Mouse (Mus musculus): ENCODE data around the gene Thra.

GRCm38 (mm10) chr11:98784139-98784538 lies 43.7 kb downstream of the Thra start:
- no peak for TF ChIP-seq BHLHE40 (IDR thresholded peaks at IDR 0.05; ENCODE audit: borderline replicate concordance, low read depth, low read length)
- no peak for TF ChIP-seq NELFE (IDR thresholded peaks at IDR 0.05; ENCODE audit: low read depth, low read length)
- TF ChIP-seq EP300 (IDR thresholded peaks at IDR 0.05; ENCODE audit: low read depth in 1 of 2, low read length in 2 of 2) = no peak
- TF ChIP-seq ELF1 (IDR thresholded peaks at IDR 0.05; ENCODE audit: low read depth, low read length) = no peak
- no peak for TF ChIP-seq TBP (IDR thresholded peaks at IDR 0.05; ENCODE audit: low read depth, low read length)

Measured in MEL (cell line).